Mouse (Mus musculus) left cerebral cortex, postnatal 36 days (tissue): ENCODE measurements around the gene Gm9887. TPM values are rescaled to one million over a fixed set of nuclear protein-coding genes. Genes with fewer than 3 reads are reported as not detected.
"Not testable (repeated sequence)": the region's sequence is repeated elsewhere in the genome, so short reads cannot be mapped to it uniquely, and the experiment has no call there.

Experiments
- DNase-seq, 2 experiments: peaks; one replicate each; pipeline ENCODE4 v3.0.0; 2021 to 2022; ENCODE audit warnings: low spot score in 2 of 2, mixed read lengths in 1 of 2
- intact Hi-C: fragments of 180-260 bp; cut with DNase I; formaldehyde crosslinking; loops from one replicate; pipeline ENCODE4 v1.15.1; 2025
- total RNA-seq, 2 experiments: library from RNA; stranded (reverse); gene quantifications; 2 replicates each; pipeline ENCODE4 v1.2.3; 2021

Gm9887 gene
- total RNA-seq, 2 experiments from 2014 or later: 0.93 to 1.7 TPM

- no peak for DNase-seq
- intact Hi-C loops: no loop called here
Measured at GRCm38 (mm10) chr12:69388321-69388869, 16.1 kb upstream of the Gm9887 start.

- DNase-seq, intact Hi-C loops: not testable (repeated sequence)
Measured at GRCm38 (mm10) chr12:69386281-69386732, 14.0 kb upstream of the Gm9887 start.

GRCm38 (mm10) chr12:69385542-69386280 lies 13.5 kb upstream of the Gm9887 start:
- DNase-seq: no peak
- intact Hi-C loops: no loop called here

- DNase-seq: no peak
- intact Hi-C loops: no loop called here
Measured at GRCm38 (mm10) chr12:69384606-69385005, 12.3 kb upstream of the Gm9887 start.

- intact Hi-C loops: no loop called here
- DNase-seq: no peak
Measured at GRCm38 (mm10) chr12:69382880-69383279, 10.6 kb upstream of the Gm9887 start.

- intact Hi-C loops: no loop called here
- DNase-seq: no peak
Measured at GRCm38 (mm10) chr12:69378558-69379454, 6.5 kb upstream of the Gm9887 start.

- DNase-seq, intact Hi-C loops: not testable (repeated sequence)
Measured at GRCm38 (mm10) chr12:69377636-69378035, 5.4 kb upstream of the Gm9887 start.

- DNase-seq: no peak
- intact Hi-C loops: no loop called here
Measured at GRCm38 (mm10) chr12:69377188-69377587, 4.9 kb upstream of the Gm9887 start.

GRCm38 (mm10) chr12:69376132-69376531 lies 3.9 kb upstream of the Gm9887 start:
- no peak for DNase-seq
- intact Hi-C loops: no loop called here

- intact Hi-C loops: loop anchor here (5.0 kb wide), 1 partner anchor 88 kb away; no protein-coding TSS in a partner anchor
- no peak for DNase-seq
Measured at GRCm38 (mm10) chr12:69373850-69374766, 1.9 kb upstream of the Gm9887 start.

GRCm38 (mm10) chr12:69372731-69373331 lies 573 bp upstream of the Gm9887 start:
- intact Hi-C loops: loop anchor here (5.0 kb wide), 1 partner anchor 89 kb away; no protein-coding TSS in a partner anchor
- DNase-seq: peak in 1 of 2 experiments; percentile 27

- DNase-seq: no peak
- intact Hi-C loops: loop anchor here (5.0 kb wide), 1 partner anchor 91 kb away; no protein-coding TSS in a partner anchor
Measured at GRCm38 (mm10) chr12:69371421-69371853, 821 bp downstream of the Gm9887 start.

GRCm38 (mm10) chr12:69370936-69371335 lies 1.3 kb downstream of the Gm9887 start:
- intact Hi-C loops: loop anchor here (5.0 kb wide), 1 partner anchor 91 kb away; no protein-coding TSS in a partner anchor
- no peak for DNase-seq

GRCm38 (mm10) chr12:69367557-69367956 lies 4.7 kb downstream of the Gm9887 start:
- intact Hi-C loops: no loop called here

GRCm38 (mm10) chr12:69366424-69366823 lies 5.8 kb downstream of the Gm9887 start:
- DNase-seq: no peak
- intact Hi-C loops: no loop called here

More at GRCm38 (mm10) chr12:69367557-69367956, 4.7 kb downstream of the Gm9887 start:
- no peak for DNase-seq

GRCm38 (mm10) chr12:69365757-69366156 lies 6.5 kb downstream of the Gm9887 start:
- intact Hi-C loops: no loop called here
- no peak for DNase-seq

- intact Hi-C loops: loop anchor here (2.0 kb wide), 1 partner anchor 211 kb away; no protein-coding TSS in a partner anchor
Measured at GRCm38 (mm10) chr12:69363899-69364762, 8.1 kb downstream of the Gm9887 start.

More at GRCm38 (mm10) chr12:69363899-69364762, 8.1 kb downstream of the Gm9887 start:
- DNase-seq: peak; percentile 52 to 70
